28 mouse cellular contexts compared by ENCODE assay signal in genomic region chr2:158334356-158334755, GRCm38 (mm10). TPM values are rescaled to one million over a fixed set of nuclear protein-coding genes. Genes with fewer than 3 reads are reported as not detected.
"Had no signal": no experiment of that assay in that cellular context is flagged by ENCODE, and none has a peak within 500 bp of the region (broad histone marks: within the 10 kb centered on the region; RNA-seq: fewer than 3 reads in every experiment).

No protein-coding gene starts in this region.

- ATAC-seq: hindbrain, postnatal 0 days; intestine, embryonic 15.5 days had no signal

- H3K9ac ChIP-seq: heart, embryonic 13.5 days; heart, embryonic 15.5 days; hindbrain, embryonic 13.5 days; hindbrain, embryonic 15.5 days; intestine, embryonic 15.5 days; kidney, embryonic 15.5 days; limb, embryonic 13.5 days; limb, embryonic 15.5 days; liver, embryonic 13.5 days had no signal

- H3K4me3 ChIP-seq: gastrocnemius, adult 2 months; heart, adult 2 months; heart, embryonic 13.5 days; heart, embryonic 15.5 days; hindbrain, embryonic 13.5 days; hindbrain, embryonic 15.5 days; intestine, embryonic 15.5 days; kidney, embryonic 15.5 days; limb, embryonic 13.5 days; limb, embryonic 15.5 days; liver, embryonic 13.5 days had no signal

- H3K36me3 ChIP-seq: heart, embryonic 13.5 days; heart, embryonic 15.5 days; hindbrain, embryonic 13.5 days; hindbrain, embryonic 15.5 days; intestine, embryonic 15.5 days; kidney, embryonic 15.5 days; limb, embryonic 13.5 days; limb, embryonic 15.5 days; liver, embryonic 13.5 days had no signal

- H3K27ac ChIP-seq: gastrocnemius, adult 2 months; heart, adult 2 months; heart, embryonic 13.5 days; heart, embryonic 15.5 days; hindbrain, embryonic 13.5 days; hindbrain, embryonic 15.5 days; hindbrain, postnatal 0 days; intestine, embryonic 15.5 days; kidney, embryonic 15.5 days; kidney, postnatal 0 days; limb, embryonic 13.5 days; limb, embryonic 15.5 days; liver, embryonic 13.5 days had no signal

- H3K9me3 ChIP-seq: heart, embryonic 13.5 days; heart, embryonic 15.5 days; hindbrain, embryonic 13.5 days; hindbrain, embryonic 15.5 days; intestine, embryonic 15.5 days; kidney, embryonic 15.5 days; limb, embryonic 13.5 days; limb, embryonic 15.5 days; liver, embryonic 13.5 days had no signal

- H3K4me1 ChIP-seq: heart, embryonic 13.5 days; heart, embryonic 15.5 days; intestine, embryonic 15.5 days; kidney, embryonic 15.5 days; limb, embryonic 15.5 days; liver, embryonic 13.5 days had no signal

- DNase-seq: gastrocnemius, adult 2 months; gastrocnemius, postnatal 10 days; gastrocnemius, postnatal 25 days; heart, adult 11 months; heart, adult 2 months; heart, postnatal 14 days; heart, postnatal 36 days; kidney, adult 11 months; kidney, adult 2 months; kidney, adult 9 months; kidney, postnatal 14 days; kidney, postnatal 36 days; layer of hippocampus, adult 9-11 months; layer of hippocampus, postnatal 36 days; left cerebral cortex, postnatal 4 days; liver, embryonic 13.5 days had no signal

- H3K27me3 ChIP-seq: heart, embryonic 15.5 days; hindbrain, embryonic 13.5 days; hindbrain, embryonic 15.5 days; intestine, embryonic 15.5 days; limb, embryonic 13.5 days; limb, embryonic 15.5 days; liver, embryonic 13.5 days had no signal

- H3K4me2 ChIP-seq: heart, embryonic 11.5 days; heart, embryonic 13.5 days; heart, embryonic 15.5 days; hindbrain, embryonic 13.5 days; hindbrain, embryonic 15.5 days; intestine, embryonic 15.5 days; kidney, embryonic 15.5 days; limb, embryonic 13.5 days; limb, embryonic 15.5 days; liver, embryonic 13.5 days had no signal

RNA-seq across cellular contexts. Expression of gene Snhg11, which starts 41.1 kb away (rescaled TPM):
- total RNA-seq: heart, postnatal 36 days; hematopoietic stem cell, adult 5-6 weeks had no signal
